Mouse (Mus musculus): ENCODE data around the gene Ankrd7. TPM values are rescaled to one million over a fixed set of nuclear protein-coding genes. Genes with fewer than 3 reads are reported as not detected.

Ankrd7 gene
- polyA plus RNA-seq, 1 experiment from 2014 or later, result not detected

Other genes with a start within 250 kb of the Ankrd7 start
- 83.8 and 86.2 TPM in 2 replicates for gene Lsm8, start 17.7 kb upstream of the Ankrd7 start, polyA plus RNA-seq (2014; fragmentation: Nextera tagmentation; extraction: Ambion mirVana)